Mouse (Mus musculus) heart, embryonic 12.5 days (tissue): ENCODE measurements around the gene Nrn1. TPM values are rescaled to one million over a fixed set of nuclear protein-coding genes. Genes with fewer than 3 reads are reported as not detected.
A peak's percentile ranks its signal among the peaks of the same experiment; 100 is the strongest.

ENCODE experiments used
- ATAC-seq: fragments of 200-750 bp; cut with Nextera tagmentation; 2 replicates; pipeline ENCODE4 v1.8.0; 2017; ENCODE audit warnings: moderate TSS enrichment, moderate library complexity; ENCODE audit not compliant: insufficient number of reproducible peaks, low FRiP score
- H3K27ac ChIP-seq: fragments of 300-500 bp; sonication (generic); 2 replicates; pipeline ENCODE4 v1.5.1; 2016; ENCODE audit warnings: mild to moderate bottlenecking, moderate library complexity; ENCODE audit not compliant: poor library complexity, severe bottlenecking
- H3K27me3 ChIP-seq: fragments of 300-500 bp; sonication (generic); replicated peaks from 2 replicates; pipeline ENCODE4 v1.6.1; 2016; ENCODE audit warnings: mild to moderate bottlenecking, moderate library complexity
- H3K36me3 ChIP-seq: fragments of 300-500 bp; sonication (generic); 2 replicates; pipeline ENCODE4 v1.6.1; 2016; ENCODE audit warnings: mild to moderate bottlenecking, moderate library complexity
- H3K4me1 ChIP-seq: fragments of 300-500 bp; sonication (generic); replicated peaks from 2 replicates; pipeline ENCODE4 v1.6.1; 2016; ENCODE audit warnings: mild to moderate bottlenecking
- H3K4me2 ChIP-seq: fragments of 300-500 bp; sonication (generic); 2 replicates; pipeline ENCODE4 v1.6.1; 2016; ENCODE audit warnings: mild to moderate bottlenecking, moderate library complexity
- H3K4me3 ChIP-seq: fragments of 300-500 bp; sonication (generic); 2 replicates; pipeline ENCODE4 v1.5.1; 2016; ENCODE audit warnings: mild to moderate bottlenecking
- H3K9ac ChIP-seq: fragments of 300-500 bp; sonication (generic); 2 replicates; pipeline ENCODE4 v1.6.1; 2016; ENCODE audit warnings: mild to moderate bottlenecking, moderate library complexity
- H3K9me3 ChIP-seq: fragments of 300-500 bp; sonication (generic); replicated peaks from 2 replicates; pipeline ENCODE4 v1.6.1; 2016; ENCODE audit warnings: mild to moderate bottlenecking, moderate library complexity
- WGBS: fragments of 180-500 bp; shearing (Covaris S2); methylation state at CpG from one replicate; pipeline ENCODE4 v1.1.7; 2016; 5-methylcytosine and 5-hydroxymethylcytosine counted together
- polyA plus RNA-seq: library from polyadenylated mRNA; unstranded; fragments of >200 nt; fragmentation: Nextera tagmentation; extraction: Ambion mirVana; gene quantifications from 2 replicates; pipeline ENCODE4 v1.2.1, GENCODE M21; 2016

Nrn1 gene
- 3.4 and 5.0 TPM in 2 replicates for polyA plus RNA-seq

GRCm38 (mm10) chr13:36734731-36735571 is at the start of gene Nrn1:
Gene Nrn1, minus strand, starts transcription at chr13:36735131.
- peaks cover 4% of the 10 kb centered on the region; the same call in 1 of the 2 replicates for H3K9me3 ChIP-seq
- no peaks in the 10 kb centered on the region for H3K36me3 ChIP-seq
- H3K27ac ChIP-seq, result no peak within 1 kb of the TSS
- peaks cover 16% of the 10 kb centered on the region for H3K4me1 ChIP-seq
- under 1% methylated on average over 48 of the region's 50 CpGs for WGBS
- H3K4me3 ChIP-seq, result peak within 1 kb of the TSS; percentile 54
- ATAC-seq, result 0 out of 2 replicates have a peak, but pooled peaks have one; percentile 17
- H3K9ac ChIP-seq, result peak within 1 kb of the TSS; percentile 35; the same call in 1 of the 2 replicates
- H3K27me3 ChIP-seq, result peaks cover 33% of the 10 kb centered on the region
- peak within 1 kb of the TSS; percentile 91 for H3K4me2 ChIP-seq

GRCm38 (mm10) chr13:36779626-36780025 is 44.7 kb upstream of the Nrn1 start:
- H3K9me3 ChIP-seq, result no peaks in the 10 kb centered on the region
- H3K27me3 ChIP-seq, result no peaks in the 10 kb centered on the region
- ATAC-seq, result no peak
- no peak overlapping the region for H3K4me2 ChIP-seq
- no peak overlapping the region for H3K9ac ChIP-seq
- no peaks in the 10 kb centered on the region for H3K4me1 ChIP-seq
- H3K27ac ChIP-seq, result no peak overlapping the region
- no peaks in the 10 kb centered on the region for H3K36me3 ChIP-seq
- no peak overlapping the region for H3K4me3 ChIP-seq
- WGBS, result 81% methylated on average over 5 of the region's 5 CpGs

GRCm38 (mm10) chr13:36766801-36767200 is 31.9 kb upstream of the Nrn1 start:
- WGBS, result 59% methylated on average over 2 of the region's 2 CpGs
- Histone ChIP-seq H3K36me3 (no peaks in the 10 kb centered on the region), H3K4me3 (no peak overlapping the region), H3K4me2 (no peak overlapping the region), H3K9me3 (0 out of 2 replicates have a peak, but pooled peaks cover 6% of the 10 kb centered on the region), H3K27me3 (no peaks in the 10 kb centered on the region), H3K9ac (no peak overlapping the region), H3K27ac (no peak overlapping the region), H3K4me1 (no peaks in the 10 kb centered on the region)
- no peak for ATAC-seq

GRCm38 (mm10) chr13:36751861-36752260 is 16.9 kb upstream of the Nrn1 start:
- Histone ChIP-seq H3K27me3 (no peaks in the 10 kb centered on the region), H3K4me3 (no peak overlapping the region), H3K27ac (no peak overlapping the region), H3K4me1 (no peaks in the 10 kb centered on the region), H3K9ac (no peak overlapping the region), H3K36me3 (no peaks in the 10 kb centered on the region), H3K9me3 (no peaks in the 10 kb centered on the region), H3K4me2 (no peak overlapping the region)
- WGBS, result 69% methylated on average over 3 of the region's 3 CpGs
- no peak for ATAC-seq

- WGBS, result 50% methylated on average over 2 of the region's 2 CpGs
- Histone ChIP-seq H3K27ac (no peak overlapping the region), H3K4me1 (no peaks in the 10 kb centered on the region), H3K9me3 (no peaks in the 10 kb centered on the region), H3K36me3 (no peaks in the 10 kb centered on the region), H3K9ac (no peak overlapping the region), H3K27me3 (no peaks in the 10 kb centered on the region), H3K4me2 (no peak overlapping the region), H3K4me3 (no peak overlapping the region)
- no peak for ATAC-seq
Observed at GRCm38 (mm10) chr13:36750056-36750455, 15.1 kb upstream of the Nrn1 start.

- peaks cover 18% of the 10 kb centered on the region for H3K27me3 ChIP-seq
- no peaks in the 10 kb centered on the region for H3K36me3 ChIP-seq
- peaks cover 4% of the 10 kb centered on the region; the same call in 1 of the 2 replicates for H3K9me3 ChIP-seq
- peak overlapping the region; percentile 51 for H3K9ac ChIP-seq
- no peak overlapping the region for H3K27ac ChIP-seq
- WGBS, result 6% methylated on average over 9 of the region's 9 CpGs
- no peak for ATAC-seq
- peak overlapping the region; percentile 54 for H3K4me3 ChIP-seq
- peaks cover 15% of the 10 kb centered on the region for H3K4me1 ChIP-seq
- peak overlapping the region; percentile 91 for H3K4me2 ChIP-seq
Observed at GRCm38 (mm10) chr13:36736619-36736996, 1.7 kb upstream of the Nrn1 start.

GRCm38 (mm10) chr13:36735901-36736618 is 1.1 kb upstream of the Nrn1 start:
- H3K27me3 ChIP-seq, result peaks cover 23% of the 10 kb centered on the region
- peaks cover 18% of the 10 kb centered on the region for H3K4me1 ChIP-seq
- peaks cover 4% of the 10 kb centered on the region; the same call in 1 of the 2 replicates for H3K9me3 ChIP-seq
- no peaks in the 10 kb centered on the region for H3K36me3 ChIP-seq
- peak overlapping the region; percentile 91 for H3K4me2 ChIP-seq
- ATAC-seq, result peak; percentile 89
- peak overlapping the region; percentile 54 for H3K4me3 ChIP-seq
- 1% methylated on average over 38 of the region's 39 CpGs for WGBS
- H3K9ac ChIP-seq, result peak overlapping the region; percentile 51
- no peak overlapping the region for H3K27ac ChIP-seq

GRCm38 (mm10) chr13:36733989-36734690 is 791 bp downstream of the Nrn1 start:
- peaks cover 3% of the 10 kb centered on the region; the same call in 1 of the 2 replicates for H3K9me3 ChIP-seq
- ATAC-seq, result no peak
- H3K4me3 ChIP-seq, result peak overlapping the region; percentile 54
- under 1% methylated on average over 26 of the region's 26 CpGs for WGBS
- no peak overlapping the region for H3K9ac ChIP-seq
- H3K4me2 ChIP-seq, result peak overlapping the region; percentile 91
- no peak overlapping the region for H3K27ac ChIP-seq
- H3K36me3 ChIP-seq, result no peaks in the 10 kb centered on the region
- H3K4me1 ChIP-seq, result peaks cover 16% of the 10 kb centered on the region
- peaks cover 41% of the 10 kb centered on the region for H3K27me3 ChIP-seq

GRCm38 (mm10) chr13:36733566-36733965 is 1.4 kb downstream of the Nrn1 start:
- Histone ChIP-seq H3K9ac (no peak overlapping the region), H3K4me2 (peak overlapping the region; percentile 91), H3K4me1 (peaks cover 16% of the 10 kb centered on the region), H3K9me3 (no peaks in the 10 kb centered on the region), H3K4me3 (peak overlapping the region; percentile 54), H3K36me3 (no peaks in the 10 kb centered on the region), H3K27me3 (peaks cover 47% of the 10 kb centered on the region), H3K27ac (no peak overlapping the region)
- WGBS, result 3% methylated on average over 10 of the region's 10 CpGs
- no peak for ATAC-seq

- Histone ChIP-seq H3K4me2 (no peak overlapping the region), H3K4me1 (peaks cover 16% of the 10 kb centered on the region), H3K36me3 (no peaks in the 10 kb centered on the region), H3K27ac (no peak overlapping the region), H3K9ac (no peak overlapping the region), H3K27me3 (peaks cover 52% of the 10 kb centered on the region), H3K4me3 (0 out of 2 replicates have a peak overlapping the region, but pooled peaks have one; percentile 54), H3K9me3 (no peaks in the 10 kb centered on the region)
- 7% methylated on average over 6 of the region's 6 CpGs for WGBS
- ATAC-seq, result no peak
Observed at GRCm38 (mm10) chr13:36732891-36733490, 1.9 kb downstream of the Nrn1 start.
